Mouse (Mus musculus) embryonic fibroblast, embryonic 13.5 days (primary cell): ENCODE results near the gene Il9r.

Experiments used
- CTCF ChIP-seq: IDR thresholded peaks from 2 replicates; pipeline ENCODE4 v1.5.1; 2011; ENCODE audit warnings: mild to moderate bottlenecking, control low read depth, low read length, moderate library complexity, borderline replicate concordance; ENCODE audit not compliant: insufficient read depth
- POLR2A ChIP-seq: IDR thresholded peaks from 2 replicates; pipeline ENCODE4 v1.6.1; 2011; ENCODE audit warnings: low read depth, mild to moderate bottlenecking, control low read depth, low read length, moderate library complexity

DNA sequence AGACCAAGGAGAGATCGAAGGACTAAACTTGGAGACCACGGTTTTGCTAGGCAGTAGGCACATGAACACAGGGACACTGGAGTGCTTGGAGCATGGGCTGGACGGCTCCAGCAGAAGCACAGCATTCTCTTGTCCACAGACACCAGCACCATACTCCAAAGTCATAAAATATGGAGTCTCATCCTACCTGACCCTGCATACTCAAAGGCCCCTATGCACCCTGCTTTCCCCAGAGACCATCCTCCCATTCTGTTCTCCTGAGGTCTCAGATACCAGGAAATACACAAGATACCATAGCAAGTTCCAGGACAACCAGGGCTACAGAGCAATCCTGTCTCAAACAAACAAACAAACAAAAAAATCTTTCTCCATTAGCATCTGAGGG, 37.3 kb upstream of the Il9r start:
- TF ChIP-seq CTCF (no peak), POLR2A (no peak)
